In genomic region chr4:140179576-140179975, GRCm38 (mm10) we compare ENCODE assay signal across 15 mouse cellular contexts.
A peak's percentile ranks its signal among the peaks of the same experiment; 100 is the strongest.
DNase-seq lines count a peak whose midpoint lies in the region; ATAC-seq and TF ChIP-seq lines count a peak whose summit lies in the region.
"Had no signal": no experiment of that assay in that cellular context is flagged by ENCODE, and none has a peak within 500 bp of the region (broad histone marks: within the 10 kb centered on the region; RNA-seq: fewer than 3 reads in every experiment).

No protein-coding gene starts in this region.

- no peak for TF ChIP-seq POLR2A in ES-Bruce4 (IDR thresholded peaks at IDR 0.05; ENCODE audit: insufficient read depth, low read length)

- H3K9ac ChIP-seq in intestine, postnatal 0 days (ENCODE audit: low read depth, low read length), result no peak overlapping the region
- H3K9ac ChIP-seq in intestine, embryonic 16.5 days (ENCODE audit: low read depth, low read length), result no peak overlapping the region
- no peak overlapping the region for H3K9ac ChIP-seq in ES-Bruce4 (ENCODE audit: low read depth, poor library complexity, severe bottlenecking)
- H3K9ac ChIP-seq: embryonic facial prominence, embryonic 13.5 days; forebrain, embryonic 15.5 days had no signal

- ATAC-seq in intestine, postnatal 0 days, result no peak
- no peak for ATAC-seq in intestine, embryonic 16.5 days
- no peak for ATAC-seq in granulocyte monocyte progenitor cell, adult 5-6 weeks (replicated peaks; ENCODE audit: poor library complexity, severe bottlenecking)
- ATAC-seq: activated CD4-positive, CD25-positive, alpha-beta regulatory T cell, adult 4 months; forebrain, embryonic 15.5 days had no signal

- no peak for TF ChIP-seq EP300 in ES-Bruce4 (IDR thresholded peaks at IDR 0.05; ENCODE audit: insufficient read depth, low read depth, low read length)

- H3K9me3 ChIP-seq in intestine, postnatal 0 days (ENCODE audit: control insufficient read depth), result no peaks in the 10 kb centered on the region
- no peaks in the 10 kb centered on the region for H3K9me3 ChIP-seq in intestine, embryonic 16.5 days (ENCODE audit: control insufficient read depth, low read length)
- no peaks in the 10 kb centered on the region for H3K9me3 ChIP-seq in ES-Bruce4 (replicated peaks; ENCODE audit: control insufficient read depth, insufficient read depth, low read length, poor library complexity, severe bottlenecking)
- H3K9me3 ChIP-seq: embryonic facial prominence, embryonic 13.5 days; forebrain, embryonic 15.5 days had no signal

- H3K4me1 ChIP-seq in intestine, postnatal 0 days (replicated peaks; ENCODE audit: control insufficient read depth, insufficient read depth, low read length), result no peaks in the 10 kb centered on the region
- H3K4me1 ChIP-seq in intestine, embryonic 16.5 days (ENCODE audit: control insufficient read depth, insufficient read depth, low read length), result no peaks in the 10 kb centered on the region
- H3K4me1 ChIP-seq in ES-Bruce4 (ENCODE audit: control insufficient read depth, insufficient read depth, low read length), result no peaks in the 10 kb centered on the region
- H3K4me1 ChIP-seq: embryonic facial prominence, embryonic 13.5 days; forebrain, embryonic 15.5 days had no signal

- 75% methylated on average over 6 of the region's 6 CpGs for WGBS in intestine, postnatal 0 days
- WGBS in intestine, embryonic 16.5 days, result 69% methylated on average over 6 of the region's 6 CpGs

- no peak overlapping the region for H3K4me2 ChIP-seq in intestine, postnatal 0 days (replicated peaks; ENCODE audit: low read depth)
- H3K4me2 ChIP-seq in intestine, embryonic 16.5 days (ENCODE audit: low read depth, low read length), result no peak overlapping the region
- H3K4me2 ChIP-seq: embryonic facial prominence, embryonic 13.5 days; forebrain, embryonic 15.5 days; midbrain, embryonic 11.5 days had no signal

- no peaks in the 10 kb centered on the region for H3K36me3 ChIP-seq in intestine, postnatal 0 days (ENCODE audit: control insufficient read depth, insufficient read depth)
- no peaks in the 10 kb centered on the region for H3K36me3 ChIP-seq in intestine, embryonic 16.5 days (ENCODE audit: control insufficient read depth, insufficient read depth, low read length)
- H3K36me3 ChIP-seq in ES-Bruce4 (ENCODE audit: control insufficient read depth, insufficient read depth, low read length, poor library complexity, severe bottlenecking), result no peaks in the 10 kb centered on the region
- H3K36me3 ChIP-seq: embryonic facial prominence, embryonic 13.5 days; forebrain, embryonic 15.5 days had no signal

- H3K27me3 ChIP-seq in intestine, postnatal 0 days (replicated peaks; ENCODE audit: control insufficient read depth, insufficient read depth, low read length), result no peaks in the 10 kb centered on the region
- H3K27me3 ChIP-seq in intestine, embryonic 16.5 days (replicated peaks; ENCODE audit: control insufficient read depth, insufficient read depth, low read length), result no peaks in the 10 kb centered on the region
- H3K27me3 ChIP-seq in ES-Bruce4 (ENCODE audit: control insufficient read depth, insufficient read depth, low read length, poor library complexity, severe bottlenecking), result no peaks in the 10 kb centered on the region
- H3K27me3 ChIP-seq: embryonic facial prominence, embryonic 13.5 days; forebrain, embryonic 15.5 days had no signal

- peak; percentile 46 for TF ChIP-seq CTCF in intestine, postnatal 0 days (IDR thresholded peaks at IDR 0.05; ENCODE audit: low read depth)
- peak; percentile 32 for TF ChIP-seq CTCF in ES-Bruce4 (IDR thresholded peaks at IDR 0.05; ENCODE audit: low read depth, low read length)

- peak; percentile 27 for DNase-seq in R1 (ENCODE audit: low read depth, low spot score)
- DNase-seq in cerebellum, postnatal 14 days, result peak; percentile 69
- DNase-seq in ovary, postnatal 10 days (ENCODE audit: low spot score), result no peak
- DNase-seq: kidney, adult 18-20 months; layer of hippocampus, adult 9-11 months; lung, postnatal 10 days; right cerebral cortex, postnatal 4 days had no signal

- no peak overlapping the region for H3K4me3 ChIP-seq in intestine, postnatal 0 days (ENCODE audit: low read depth, low read length)
- no peak overlapping the region for H3K4me3 ChIP-seq in intestine, embryonic 16.5 days (ENCODE audit: low read length)
- no peak overlapping the region for H3K4me3 ChIP-seq in ES-Bruce4 (ENCODE audit: low read depth, low read length)
- H3K4me3 ChIP-seq: embryonic facial prominence, embryonic 13.5 days; forebrain, embryonic 15.5 days had no signal

- no peak overlapping the region for H3K27ac ChIP-seq in intestine, postnatal 0 days (ENCODE audit: low read depth, low read length)
- no peak overlapping the region for H3K27ac ChIP-seq in intestine, embryonic 16.5 days (ENCODE audit: low read length)
- no peak overlapping the region for H3K27ac ChIP-seq in ES-Bruce4 (ENCODE audit: insufficient read depth, low read length)
- H3K27ac ChIP-seq: embryonic facial prominence, embryonic 13.5 days; forebrain, embryonic 15.5 days had no signal
